17 mouse cellular contexts compared by ENCODE assay signal in genomic region chr3:144368300-144368699, GRCm38 (mm10).
DNase-seq lines count a peak whose midpoint lies in the region; ATAC-seq lines count a peak whose summit lies in the region.
"Had no signal": no experiment of that assay in that cellular context is flagged by ENCODE, and none has a peak within 500 bp of the region (broad histone marks: within the 10 kb centered on the region; RNA-seq: fewer than 3 reads in every experiment).

No protein-coding gene starts in this region.

- no peaks in the 10 kb centered on the region for H3K36me3 ChIP-seq in forebrain, embryonic 10.5 days (replicated peaks)
- H3K36me3 ChIP-seq in forebrain, embryonic 12.5 days (replicated peaks) = no peaks in the 10 kb centered on the region
- H3K36me3 ChIP-seq in hindbrain, embryonic 16.5 days (ENCODE audit: control insufficient read depth, insufficient read depth, low read length) = no peaks in the 10 kb centered on the region
- H3K36me3 ChIP-seq in midbrain, embryonic 16.5 days (ENCODE audit: control insufficient read depth, insufficient read depth, low read length) = no peaks in the 10 kb centered on the region
- H3K36me3 ChIP-seq: G1E; intestine, embryonic 15.5 days had no signal

- H3K9ac ChIP-seq in forebrain, embryonic 12.5 days = no peak overlapping the region
- H3K9ac ChIP-seq in hindbrain, embryonic 16.5 days (ENCODE audit: low read depth, low read length) = no peak overlapping the region
- no peak overlapping the region for H3K9ac ChIP-seq in midbrain, embryonic 16.5 days (ENCODE audit: low read depth, low read length)
- H3K9ac ChIP-seq: intestine, embryonic 15.5 days had no signal

- no peaks in the 10 kb centered on the region for H3K9me3 ChIP-seq in forebrain, embryonic 10.5 days
- no peaks in the 10 kb centered on the region for H3K9me3 ChIP-seq in forebrain, embryonic 12.5 days
- H3K9me3 ChIP-seq in hindbrain, embryonic 16.5 days (ENCODE audit: control insufficient read depth, low read length) = no peaks in the 10 kb centered on the region
- H3K9me3 ChIP-seq in midbrain, embryonic 16.5 days (replicated peaks; ENCODE audit: control insufficient read depth, low read length, poor library complexity, severe bottlenecking) = no peaks in the 10 kb centered on the region
- H3K9me3 ChIP-seq: G1E; intestine, embryonic 15.5 days had no signal

- H3K27me3 ChIP-seq in forebrain, embryonic 10.5 days (ENCODE audit: poor library complexity, severe bottlenecking) = peaks cover 36% of the 10 kb centered on the region; the same call in 1 of the 2 replicates
- H3K27me3 ChIP-seq in forebrain, embryonic 12.5 days = peaks cover 49% of the 10 kb centered on the region
- peaks cover 2% of the 10 kb centered on the region; the same call in 1 of the 2 replicates for H3K27me3 ChIP-seq in hindbrain, embryonic 16.5 days (replicated peaks; ENCODE audit: control insufficient read depth, insufficient read depth, low read length)
- no peaks in the 10 kb centered on the region for H3K27me3 ChIP-seq in midbrain, embryonic 16.5 days (ENCODE audit: control insufficient read depth, insufficient read depth, low read depth, low read length)
- H3K27me3 ChIP-seq: intestine, embryonic 15.5 days had no signal

- peaks cover 38% of the 10 kb centered on the region for H3K4me1 ChIP-seq in forebrain, embryonic 10.5 days
- peaks cover 23% of the 10 kb centered on the region for H3K4me1 ChIP-seq in forebrain, embryonic 12.5 days
- H3K4me1 ChIP-seq in hindbrain, embryonic 16.5 days (ENCODE audit: control insufficient read depth, insufficient read depth, low read depth, low read length) = peaks cover 6% of the 10 kb centered on the region
- peaks cover 7% of the 10 kb centered on the region; the same call in 1 of the 2 replicates for H3K4me1 ChIP-seq in midbrain, embryonic 16.5 days (ENCODE audit: control insufficient read depth, insufficient read depth, low read length)
- H3K4me1 ChIP-seq: intestine, embryonic 15.5 days had no signal

- ATAC-seq in forebrain, embryonic 12.5 days (ENCODE audit: low FRiP score) = no peak
- peak; percentile 73 for ATAC-seq in common myeloid progenitor, adult 5-6 weeks (replicated peaks; ENCODE audit: low read depth, poor library complexity, severe bottlenecking)
- ATAC-seq in hindbrain, embryonic 16.5 days = peak; percentile 32; the same call in 1 of the 2 replicates
- peak; percentile 37; the same call in 1 of the 2 replicates for ATAC-seq in midbrain, embryonic 16.5 days
- ATAC-seq: CD4-positive, CD25-positive, alpha-beta regulatory T cell, adult 4 months had no signal

- no peak overlapping the region for H3K4me2 ChIP-seq in forebrain, embryonic 12.5 days
- H3K4me2 ChIP-seq in hindbrain, embryonic 16.5 days (ENCODE audit: low read length) = no peak overlapping the region; the same call in 1 of the 2 replicates
- no peak overlapping the region for H3K4me2 ChIP-seq in midbrain, embryonic 16.5 days (ENCODE audit: low read length)

- WGBS in forebrain, embryonic 10.5 days = 53% methylated on average over 4 of the region's 4 CpGs
- 59% methylated on average over 4 of the region's 4 CpGs for WGBS in forebrain, embryonic 12.5 days
- WGBS in hindbrain, embryonic 16.5 days = 60% methylated on average over 4 of the region's 4 CpGs
- 58% methylated on average over 4 of the region's 4 CpGs for WGBS in midbrain, embryonic 16.5 days

- peak overlapping the region; percentile 70; the same call in 1 of the 2 replicates for H3K27ac ChIP-seq in forebrain, embryonic 10.5 days
- H3K27ac ChIP-seq in forebrain, embryonic 12.5 days = no peak overlapping the region; the same call in 1 of the 2 replicates
- H3K27ac ChIP-seq in hindbrain, embryonic 16.5 days (ENCODE audit: low read depth, low read length) = no peak overlapping the region
- H3K27ac ChIP-seq in midbrain, embryonic 16.5 days (ENCODE audit: low read length) = no peak overlapping the region
- H3K27ac ChIP-seq: intestine, embryonic 15.5 days; macrophage had no signal

- no peak overlapping the region for H3K4me3 ChIP-seq in forebrain, embryonic 10.5 days
- no peak overlapping the region for H3K4me3 ChIP-seq in forebrain, embryonic 12.5 days (replicated peaks)
- no peak overlapping the region for H3K4me3 ChIP-seq in hindbrain, embryonic 16.5 days (ENCODE audit: low read length)
- no peak overlapping the region for H3K4me3 ChIP-seq in midbrain, embryonic 16.5 days (ENCODE audit: low read depth, low read length)
- H3K4me3 ChIP-seq: erythroblast, embryonic 14.5 days; intestine, embryonic 15.5 days had no signal

- no peak for DNase-seq in forebrain, embryonic 10.5 days (ENCODE audit: extremely low spot score, low spot score)
- DNase-seq in kidney, postnatal 14 days = no peak
- no peak for DNase-seq in urinary bladder, postnatal 25 days (ENCODE audit: low spot score)
- no peak for DNase-seq in gastrocnemius, postnatal 10 days
- DNase-seq: cerebellum, postnatal 25 days; gastrocnemius, postnatal 14 days; layer of hippocampus, postnatal 36 days; lung, adult 2 months had no signal
